Mouse (Mus musculus) adrenal gland, adult 18-20 months (tissue): ENCODE data around the gene Chrna3. TPM values are rescaled to one million over a fixed set of nuclear protein-coding genes. Genes with fewer than 3 reads are reported as not detected.

ENCODE experiments used
- DNase-seq, 2 experiments: peaks; one replicate each; pipeline ENCODE4 v3.0.0; 2021 to 2022; ENCODE audit warnings: low spot score in 2 of 2
- total RNA-seq, 2 experiments: library from RNA; stranded (reverse); gene quantifications; 1 replicate in 1 of 2; 2 replicates in 1 of 2; pipeline ENCODE4 v1.2.3; 2021

Chrna3 gene
- total RNA-seq, 2 experiments from 2014 or later: 15.0 to 21.7 TPM

- no peak for DNase-seq
These were observed 16.7 kb downstream of the Chrna3 start for GRCm38 (mm10) chr9:55009692-55010091.

- no peak for DNase-seq
These were observed 22.8 kb downstream of the Chrna3 start for GRCm38 (mm10) chr9:55003609-55004008.

DNA sequence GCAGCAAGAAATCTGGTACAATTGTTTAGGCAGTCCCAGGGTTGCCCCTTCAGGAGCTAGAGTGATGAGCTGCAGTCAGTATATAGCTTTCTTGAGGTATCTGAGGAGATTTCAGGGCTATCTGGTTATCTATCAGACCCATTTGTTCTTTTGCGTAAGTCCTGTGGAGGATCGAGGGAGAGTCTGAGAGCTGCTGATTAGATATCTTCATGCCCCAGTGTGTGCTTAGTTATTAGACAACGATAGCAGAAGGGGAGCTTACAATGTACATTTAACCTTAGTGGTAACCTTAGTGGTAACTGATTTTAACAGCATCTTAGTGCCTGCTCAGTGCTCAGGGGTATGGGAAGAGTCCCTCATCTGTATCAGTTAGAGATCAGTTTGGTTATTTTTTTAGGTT, 30.7 kb downstream of the Chrna3 start:
- no peak for DNase-seq

DNA sequence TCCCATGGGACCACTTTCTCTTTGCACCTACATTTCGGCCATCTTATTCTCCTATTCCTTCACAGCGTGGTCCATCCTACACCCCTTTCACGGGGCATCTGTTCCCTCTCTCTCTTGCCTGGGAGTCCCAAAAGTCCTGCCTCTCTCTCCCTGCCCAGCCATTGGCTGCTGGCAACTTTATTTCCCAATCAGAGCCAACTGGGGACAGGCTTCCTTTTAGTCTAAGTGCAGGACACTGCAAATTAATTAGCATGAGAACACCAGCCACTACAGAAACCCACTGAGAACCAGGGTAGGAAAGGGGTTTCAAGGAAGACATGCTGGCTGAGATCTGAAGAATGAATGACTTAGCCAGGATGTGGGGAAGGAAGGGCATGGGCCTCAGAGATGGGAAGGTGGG, 32.0 kb downstream of the Chrna3 start:
- DNase-seq: no peak

DNA sequence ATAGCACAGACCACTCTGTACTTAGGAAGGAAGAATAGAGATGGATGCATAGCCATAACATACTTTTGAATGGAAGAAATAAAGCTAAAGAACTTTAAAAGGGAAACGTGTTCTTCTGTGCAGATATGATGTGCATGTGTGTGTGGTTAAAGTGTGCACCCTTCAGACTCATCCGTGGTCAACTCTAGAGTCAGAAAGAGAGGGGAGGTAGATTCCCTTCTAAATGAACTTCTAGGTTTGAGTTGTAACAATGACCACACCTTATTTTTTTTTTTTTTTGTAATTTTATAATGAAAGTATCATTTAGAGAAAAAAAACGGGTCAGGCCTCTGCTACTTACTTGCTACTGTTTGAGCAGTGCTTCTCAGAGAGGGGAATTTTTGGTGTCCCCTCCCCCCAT, 36.0 kb downstream of the Chrna3 start:
- no peak for DNase-seq

DNA sequence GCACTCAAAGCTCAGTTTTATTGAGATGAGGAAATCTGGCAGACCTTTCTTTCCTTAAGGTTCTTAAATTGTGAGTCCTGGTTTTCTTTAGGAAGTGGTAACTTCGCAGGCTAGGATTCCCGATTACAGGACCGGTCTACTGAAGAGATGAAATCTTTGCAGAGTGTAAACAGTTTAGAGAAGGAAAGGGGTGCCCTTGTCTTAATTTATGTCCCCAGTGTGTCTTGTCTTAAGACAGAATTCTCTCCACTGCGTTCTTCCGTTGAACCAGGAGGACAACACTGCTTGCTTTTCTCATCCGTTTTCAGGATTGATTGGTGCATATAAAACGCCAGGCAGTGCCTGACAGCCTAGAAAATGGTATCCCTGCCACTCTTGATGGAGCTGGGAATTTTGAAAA, 44.0 kb downstream of the Chrna3 start:
- DNase-seq: no peak

- DNase-seq: peak in 1 of 2 experiments; percentile 9
These were observed 44.8 kb downstream of the Chrna3 start for GRCm38 (mm10) chr9:54981291-54982191.

- no peak for DNase-seq
These were observed 45.7 kb downstream of the Chrna3 start, which contains the start of gene Chrna5 for GRCm38 (mm10) chr9:54980674-54981073. Gene Chrna5, plus strand, starts transcription at chr9:54980880.

- DNase-seq: no peak
These were observed 56.3 kb downstream of the Chrna3 start for GRCm38 (mm10) chr9:54969972-54970637.

DNA sequence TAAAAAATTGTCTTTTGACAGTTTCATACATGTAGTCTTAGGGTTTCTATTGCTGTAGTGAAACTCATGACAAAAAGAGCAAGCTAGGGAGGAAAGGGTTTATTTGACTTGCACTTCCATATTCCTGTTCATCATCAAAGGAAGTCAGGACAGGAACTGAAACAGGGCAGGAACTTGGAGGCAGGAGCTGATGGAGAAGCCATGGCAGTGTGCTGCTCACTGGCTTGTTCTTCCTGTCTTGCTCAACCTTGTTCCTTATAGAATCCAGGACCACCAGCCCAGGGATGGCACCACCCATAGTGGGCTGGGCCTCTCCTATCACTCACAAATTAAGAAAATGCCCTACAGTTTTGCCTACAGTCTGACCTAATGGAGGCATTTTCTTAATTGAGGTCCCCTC, 62.7 kb downstream of the Chrna3 start:
- no peak for DNase-seq

- DNase-seq: no peak
These were observed 65.3 kb downstream of the Chrna3 start for GRCm38 (mm10) chr9:54961059-54961458.

Other genes starting within 250 kb of the Chrna3 start
- 10 to 100 TPM; 30.7 to 42.8 TPM for gene Ireb2, start 162.8 kb downstream of the Chrna3 start, total RNA-seq
- 1 to 10 TPM; 1.6 to 2.1 TPM for gene Hykk, start 109.3 kb downstream of the Chrna3 start, total RNA-seq
- 100 to 1,000 TPM; 162 to 186 TPM for gene Psma4, start 75.8 kb downstream of the Chrna3 start, total RNA-seq
- not detected for gene AY074887, start 75.6 kb downstream of the Chrna3 start, total RNA-seq
- gene Chrna5, start 45.7 kb downstream of the Chrna3 start, total RNA-seq: 1 to 10 TPM in 1 of 2 experiments, under 1 TPM in 1; 0.46 to 1.6 TPM
- 10 to 100 TPM in 1 of 2 experiments, 1 to 10 TPM in 1; 7.7 to 10.6 TPM for gene Chrnb4, start 22.2 kb upstream of the Chrna3 start, total RNA-seq
- 10 to 100 TPM; 49.9 to 62.1 TPM for gene Ube2q2, start 122.3 kb upstream of the Chrna3 start, total RNA-seq
- 10 to 100 TPM; 31.5 to 33.8 TPM for gene Fbxo22, start 182.4 kb upstream of the Chrna3 start, total RNA-seq